Mouse (Mus musculus) megakaryocyte, embryonic 14.5 days (primary cell): ENCODE measurements around the gene Wdr89.

Source experiments
- FLI1 ChIP-seq: IDR thresholded peaks from 2 replicates; pipeline ENCODE4 v1.6.1; 2012; ENCODE audit warnings: low read length, inconsistent platforms, mixed read lengths
- GATA1 ChIP-seq: IDR thresholded peaks from 3 replicates; pipeline ENCODE4 v1.6.1; 2012; ENCODE audit warnings: mixed read lengths, low read length, inconsistent platforms, borderline replicate concordance

DNA sequence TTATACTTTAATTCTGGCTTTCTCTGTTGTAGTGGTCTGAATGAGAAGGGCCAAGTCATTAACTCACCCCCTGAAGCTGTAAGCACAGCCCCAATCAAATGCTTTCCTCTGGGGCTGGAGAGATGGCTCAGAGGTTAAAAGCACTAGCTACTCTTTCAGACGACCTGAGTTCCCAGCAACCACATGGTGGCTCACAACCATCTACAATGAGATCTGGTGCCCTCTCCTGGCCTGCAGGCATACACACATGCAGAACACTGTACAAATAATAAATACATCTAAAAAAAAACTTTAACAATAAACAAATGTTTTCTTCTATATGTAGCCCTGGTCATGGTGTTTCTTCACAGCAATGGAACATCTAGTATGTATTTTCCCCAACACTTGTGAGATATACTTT lies 39.7 kb downstream of the Wdr89 start:
- TF ChIP-seq GATA1 = no peak
- no peak for TF ChIP-seq FLI1
